Mouse (Mus musculus): ENCODE results near the gene Plekha1.

The Plekha1 gene

GRCm38 (mm10) chr7:130954177-130954601, 88.6 kb downstream of the Plekha1 start:
- DNase-seq (ENCODE audit: low spot score): no peak

GRCm38 (mm10) chr7:130958551-130958950, 93.0 kb downstream of the Plekha1 start:
- DNase-seq (ENCODE audit: low spot score): no peak

GRCm38 (mm10) chr7:130959868-130960267, 94.3 kb downstream of the Plekha1 start:
- DNase-seq (ENCODE audit: low spot score): no peak

- DNase-seq (ENCODE audit: low spot score): no peak
Observed at GRCm38 (mm10) chr7:130961429-130961828, 95.9 kb downstream of the Plekha1 start.
